Mouse (Mus musculus) cerebellum, adult 9-11 months (tissue): ENCODE results near the gene Gm21083.
"Not testable (repeated sequence)": the region's sequence is repeated elsewhere in the genome, so short reads cannot be mapped to it uniquely, and the experiment has no call there.

Experiments used
- DNase-seq: peaks from one replicate; pipeline ENCODE4 v3.0.0; 2022

Gene Gm21083

GRCm38 (mm10) chr5:15577033-15577432 lies at the start of gene Gm21083:
Gene Gm21083 (plus strand): TSS chr5:15577333.
- not testable (repeated sequence) for DNase-seq

- not testable (repeated sequence) for DNase-seq
These were observed 48.0 kb upstream of the Gm21083 start, which contains the start of gene Gm21190 for GRCm38 (mm10) chr5:15529122-15529521. Gene Gm21190 (minus strand): TSS chr5:15529222.

- DNase-seq = not testable (repeated sequence)
These were observed 28.5 kb upstream of the Gm21083 start for GRCm38 (mm10) chr5:15548642-15549041.

GRCm38 (mm10) chr5:15549134-15549533 lies 28.0 kb upstream of the Gm21083 start:
- DNase-seq = not testable (repeated sequence)

- not testable (repeated sequence) for DNase-seq
These were observed 27.5 kb upstream of the Gm21083 start for GRCm38 (mm10) chr5:15549606-15550005.

GRCm38 (mm10) chr5:15558654-15559053 lies 18.5 kb upstream of the Gm21083 start:
- DNase-seq = not testable (repeated sequence)

- DNase-seq = not testable (repeated sequence)
These were observed 15.5 kb upstream of the Gm21083 start for GRCm38 (mm10) chr5:15561425-15562264.

GRCm38 (mm10) chr5:15573735-15574134 lies 3.4 kb upstream of the Gm21083 start:
- DNase-seq = not testable (repeated sequence)

- not testable (repeated sequence) for DNase-seq
These were observed 9.2 kb downstream of the Gm21083 start for GRCm38 (mm10) chr5:15586351-15586750.

GRCm38 (mm10) chr5:15588291-15588690 lies 11.2 kb downstream of the Gm21083 start:
- DNase-seq = not testable (repeated sequence)

- not testable (repeated sequence) for DNase-seq
These were observed 13.5 kb downstream of the Gm21083 start for GRCm38 (mm10) chr5:15590635-15591034.

- DNase-seq = not testable (repeated sequence)
These were observed 14.4 kb downstream of the Gm21083 start for GRCm38 (mm10) chr5:15591577-15591976.

GRCm38 (mm10) chr5:15598831-15599230 lies 21.7 kb downstream of the Gm21083 start:
- not testable (repeated sequence) for DNase-seq

GRCm38 (mm10) chr5:15600342-15600741 lies 23.2 kb downstream of the Gm21083 start:
- not testable (repeated sequence) for DNase-seq

- not testable (repeated sequence) for DNase-seq
These were observed 24.3 kb downstream of the Gm21083 start for GRCm38 (mm10) chr5:15601481-15601880.

- DNase-seq = not testable (repeated sequence)
These were observed 24.8 kb downstream of the Gm21083 start for GRCm38 (mm10) chr5:15601960-15602359.

GRCm38 (mm10) chr5:15602424-15602947 lies 25.4 kb downstream of the Gm21083 start:
- not testable (repeated sequence) for DNase-seq

GRCm38 (mm10) chr5:15603008-15603407 lies 25.9 kb downstream of the Gm21083 start:
- not testable (repeated sequence) for DNase-seq

- not testable (repeated sequence) for DNase-seq
These were observed 26.5 kb downstream of the Gm21083 start for GRCm38 (mm10) chr5:15603585-15603984.

GRCm38 (mm10) chr5:15606677-15607076 lies 29.5 kb downstream of the Gm21083 start:
- not testable (repeated sequence) for DNase-seq

- DNase-seq = not testable (repeated sequence)
These were observed 33.6 kb downstream of the Gm21083 start for GRCm38 (mm10) chr5:15610695-15611094.

- not testable (repeated sequence) for DNase-seq
These were observed 39.1 kb downstream of the Gm21083 start for GRCm38 (mm10) chr5:15616195-15616594.

- not testable (repeated sequence) for DNase-seq
These were observed 41.6 kb downstream of the Gm21083 start, which contains the start of gene Speer4d for GRCm38 (mm10) chr5:15618764-15619163. Gene Speer4d (plus strand): TSS chr5:15619064.

- not testable (repeated sequence) for DNase-seq
These were observed 51.0 kb downstream of the Gm21083 start for GRCm38 (mm10) chr5:15628136-15628535.
